Mouse (Mus musculus) lung, postnatal 14 days (tissue): ENCODE data around the gene Bcl9l.

ENCODE experiments used
- DNase-seq: peaks from one replicate; pipeline ENCODE4 v3.0.0; 2021

The Bcl9l gene

DNA sequence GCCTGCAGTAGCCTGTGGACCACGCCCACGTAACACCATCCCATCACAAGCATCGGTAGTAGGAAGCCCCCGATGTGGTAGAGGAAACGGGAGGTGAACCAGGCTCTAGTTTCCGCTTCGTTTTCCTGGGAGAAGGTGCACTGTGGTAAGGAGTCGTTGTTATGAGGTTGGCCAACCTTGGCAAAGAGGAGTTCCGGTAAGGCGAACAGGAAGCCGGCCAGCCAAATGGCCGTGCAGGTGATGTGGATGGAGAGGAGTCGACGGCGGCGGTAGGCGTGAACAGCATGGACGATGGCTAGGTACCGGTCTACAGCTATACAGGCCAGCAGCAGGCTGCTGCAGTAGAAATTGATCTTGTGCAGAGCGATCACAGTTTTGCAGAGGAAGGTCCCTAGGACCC lies 31.0 kb downstream of the Bcl9l start:
- DNase-seq, result no peak

DNA sequence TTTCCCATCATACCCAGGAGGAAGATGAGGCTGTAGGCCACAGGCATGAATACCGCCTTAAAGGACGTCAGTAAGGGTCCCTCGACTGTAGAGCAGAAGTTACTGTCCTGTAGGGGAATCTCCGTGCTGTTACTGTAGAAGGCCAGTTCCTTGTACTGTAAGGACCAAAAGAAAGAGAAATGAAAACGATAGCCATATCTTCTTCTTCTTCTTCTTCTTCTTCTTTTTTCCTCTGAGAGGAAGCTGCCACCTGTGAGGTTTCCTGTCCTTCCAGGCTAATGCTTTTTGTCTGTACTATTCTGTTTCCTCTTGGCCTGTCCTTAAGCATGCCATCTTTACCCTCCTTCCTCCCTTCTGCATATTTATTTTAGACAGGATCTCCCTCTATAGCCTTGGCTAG lies 31.5 kb downstream of the Bcl9l start:
- DNase-seq, result no peak

DNA sequence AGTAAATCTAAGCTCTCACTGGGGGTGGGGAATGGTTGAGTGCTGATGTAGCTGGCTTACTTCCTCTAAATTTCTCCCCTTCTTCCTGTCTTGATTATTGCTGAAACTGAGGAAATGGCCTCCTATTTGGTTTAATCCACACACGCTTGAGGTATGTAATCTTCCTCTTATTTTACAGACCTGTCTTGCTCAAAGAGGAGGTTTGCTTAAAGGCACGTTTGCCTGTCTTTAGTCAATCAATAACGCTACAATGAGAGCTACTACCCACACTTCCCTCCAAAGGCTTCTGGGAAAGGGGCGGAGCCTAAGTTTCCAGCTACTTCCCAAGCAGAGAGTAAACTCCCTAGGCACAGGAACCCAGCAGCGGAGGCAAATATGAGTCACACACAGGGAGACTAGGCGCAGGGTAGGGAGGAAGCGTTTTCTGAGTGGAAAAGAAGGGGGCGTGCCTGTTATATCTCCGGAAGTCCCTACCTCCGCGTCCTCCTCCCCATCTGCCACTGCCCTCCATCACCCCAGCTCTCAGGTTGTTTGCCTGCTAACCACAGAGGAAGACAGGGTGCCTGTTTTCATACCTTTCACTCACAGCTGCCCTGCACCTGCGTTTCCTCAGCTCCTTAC lies 32.6 kb downstream of the Bcl9l start:
- DNase-seq, result peak; percentile 66

DNA sequence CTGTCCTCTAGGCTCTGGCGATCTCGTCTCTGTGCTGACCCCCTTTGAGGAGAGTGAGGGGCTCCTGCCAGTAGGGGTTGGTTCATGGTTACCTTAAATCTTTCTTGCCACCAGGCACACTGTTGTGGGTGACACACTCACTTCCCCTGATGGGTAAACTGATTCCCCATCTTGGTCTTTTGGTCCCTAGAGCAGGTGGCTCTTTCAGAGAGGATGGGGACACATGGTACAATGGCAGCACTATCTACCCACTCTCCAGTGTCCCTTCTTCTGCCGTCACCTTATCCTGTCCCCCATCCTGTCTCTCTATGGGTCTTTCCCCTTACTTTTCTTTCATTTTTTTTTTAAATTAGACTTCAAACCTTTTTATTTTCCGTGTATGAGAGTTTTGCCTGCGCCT lies 33.3 kb downstream of the Bcl9l start:
- DNase-seq, result no peak

DNA sequence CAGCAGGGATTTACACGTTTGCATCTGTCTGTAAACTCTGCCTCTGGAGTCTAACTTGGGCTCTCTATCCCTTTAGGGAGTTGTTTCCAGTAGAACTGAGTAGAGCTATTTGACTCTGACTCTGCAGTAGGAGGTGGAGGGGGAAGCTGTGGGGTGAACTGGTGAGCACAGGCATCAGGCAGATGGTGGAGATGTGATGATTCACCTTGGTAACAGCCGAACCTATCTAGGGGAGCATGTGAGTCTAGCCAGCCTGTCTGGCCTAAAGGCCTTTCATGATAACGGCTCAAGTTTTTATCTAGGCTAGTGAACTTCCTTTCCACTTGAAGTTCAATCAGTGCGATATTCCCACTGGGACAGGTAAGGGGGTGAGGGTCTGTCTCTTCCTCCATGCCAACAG lies 34.7 kb downstream of the Bcl9l start:
- no peak for DNase-seq

DNA sequence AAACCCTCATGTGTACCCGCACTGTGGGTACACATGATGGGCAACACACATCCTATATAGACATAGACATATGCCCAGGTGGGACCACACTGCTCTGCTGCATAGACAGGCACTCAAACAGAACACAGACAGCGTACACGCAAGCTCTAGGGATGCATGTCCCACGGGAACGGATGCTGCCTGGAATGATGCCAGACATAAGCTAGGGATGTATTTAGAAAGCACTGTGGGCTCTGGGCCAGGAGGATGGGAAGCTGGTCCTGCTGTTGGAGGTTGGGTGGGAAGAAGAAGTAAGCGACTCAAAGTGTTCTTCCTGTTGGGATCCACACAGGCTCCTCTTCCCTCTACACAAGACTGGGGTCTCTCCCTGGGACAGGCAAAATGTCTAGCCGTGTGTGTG lies 35.4 kb downstream of the Bcl9l start:
- no peak for DNase-seq

DNA sequence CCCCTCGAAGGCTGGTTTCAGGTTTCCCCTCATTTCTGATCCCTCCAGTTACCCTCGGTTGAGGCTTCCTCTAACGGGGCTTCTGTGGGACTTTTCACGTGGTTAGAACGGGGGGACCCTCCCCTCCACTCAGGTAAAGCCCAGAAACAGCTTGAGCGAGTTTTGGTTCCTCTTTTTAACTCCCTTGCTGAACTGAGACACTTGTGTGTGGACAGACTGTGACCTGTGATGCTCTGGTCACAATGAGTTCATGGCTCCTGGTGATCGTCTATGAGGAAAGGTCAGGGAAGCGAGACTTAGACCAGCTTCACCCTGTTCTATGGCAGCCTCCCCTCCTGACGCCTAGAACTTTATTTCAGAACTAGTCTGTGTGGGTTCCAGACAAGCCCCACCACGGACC lies 39.3 kb downstream of the Bcl9l start:
- DNase-seq, result no peak

DNA sequence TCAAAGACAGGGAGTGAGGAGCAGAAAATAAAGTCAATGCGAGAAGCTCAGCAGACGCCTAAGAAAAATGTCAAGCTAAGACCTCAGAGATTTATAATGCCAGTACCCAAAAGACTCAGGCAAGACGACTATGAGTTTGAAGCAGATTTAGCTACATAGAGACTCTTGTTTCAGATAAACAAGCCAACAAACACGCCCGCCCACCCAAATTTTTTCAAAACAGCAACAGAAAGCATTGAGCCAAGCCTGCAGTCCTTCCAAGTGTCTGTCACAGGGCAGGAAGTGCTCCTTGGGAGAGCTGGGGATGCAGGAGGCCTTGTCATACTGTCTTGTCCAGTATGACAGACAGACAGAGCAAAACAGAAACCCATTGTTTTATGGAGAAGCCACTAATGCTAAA lies 41.1 kb downstream of the Bcl9l start:
- no peak for DNase-seq

DNA sequence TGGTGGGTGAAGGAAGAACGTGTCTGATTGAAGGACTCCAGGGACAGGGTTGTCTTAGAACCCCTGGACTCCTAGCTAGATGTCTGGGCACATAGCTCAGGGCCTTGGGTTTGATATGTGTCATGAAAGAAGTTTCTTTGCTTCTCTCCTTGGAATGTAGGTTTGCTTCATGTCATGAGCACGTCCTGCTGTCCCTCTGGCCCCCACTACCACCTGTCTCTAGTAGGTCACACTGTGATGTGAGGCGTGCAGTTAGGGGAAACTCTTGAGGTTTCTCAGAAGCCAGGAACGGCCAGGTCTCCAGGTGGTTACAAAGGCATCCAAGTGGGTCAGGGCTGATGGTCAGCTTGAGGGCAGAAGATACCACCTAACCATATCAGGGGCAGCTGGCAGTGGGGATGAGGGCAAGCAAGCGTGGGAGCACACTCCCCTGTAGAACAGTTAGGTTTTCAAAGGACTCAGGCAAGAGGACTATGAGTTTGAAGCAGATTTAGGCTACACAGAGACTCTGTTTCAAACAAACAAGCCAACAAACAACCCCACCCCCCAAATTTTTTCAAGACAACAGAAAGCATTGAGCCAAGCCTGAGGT lies 41.7 kb downstream of the Bcl9l start:
- DNase-seq, result no peak

DNA sequence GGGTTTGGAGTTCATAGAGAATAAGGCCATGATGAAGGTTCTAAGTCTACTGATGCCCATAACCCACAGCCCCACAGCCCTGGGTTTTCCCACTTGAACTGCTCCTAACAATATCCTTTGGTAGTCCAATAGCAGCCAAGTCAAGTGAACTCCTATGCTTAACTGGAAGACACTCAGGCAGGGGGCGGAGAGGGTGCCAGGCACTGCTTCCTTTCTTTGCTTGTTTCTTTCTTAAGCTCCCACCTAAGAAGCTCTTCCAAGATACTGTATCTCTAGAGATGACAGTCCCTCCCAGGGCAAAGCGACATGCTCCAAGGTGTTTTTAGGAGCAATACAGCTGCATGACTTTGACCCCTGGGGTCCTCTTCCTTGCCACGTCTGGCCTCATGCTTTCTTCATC lies 42.4 kb downstream of the Bcl9l start:
- no peak for DNase-seq

DNA sequence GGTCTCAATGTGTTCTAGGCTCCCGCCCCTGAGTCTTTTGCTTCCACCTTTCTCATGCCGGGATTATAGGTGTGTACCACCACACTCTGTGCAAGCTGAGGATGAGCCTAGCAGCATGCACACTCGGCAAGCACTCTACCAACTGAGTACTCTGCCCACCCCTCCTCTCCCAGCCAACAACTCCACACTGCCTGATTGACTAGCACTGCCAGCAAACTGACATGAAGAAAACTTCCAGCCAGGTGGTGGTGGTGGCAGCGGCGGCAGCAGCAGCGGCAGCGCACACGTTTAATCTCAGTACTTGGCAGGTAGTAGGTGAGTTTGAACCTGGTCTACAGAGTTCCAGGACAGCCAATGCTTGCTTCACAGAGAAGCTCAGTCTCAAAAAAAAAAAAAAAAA lies 43.0 kb downstream of the Bcl9l start:
- DNase-seq, result no peak

DNA sequence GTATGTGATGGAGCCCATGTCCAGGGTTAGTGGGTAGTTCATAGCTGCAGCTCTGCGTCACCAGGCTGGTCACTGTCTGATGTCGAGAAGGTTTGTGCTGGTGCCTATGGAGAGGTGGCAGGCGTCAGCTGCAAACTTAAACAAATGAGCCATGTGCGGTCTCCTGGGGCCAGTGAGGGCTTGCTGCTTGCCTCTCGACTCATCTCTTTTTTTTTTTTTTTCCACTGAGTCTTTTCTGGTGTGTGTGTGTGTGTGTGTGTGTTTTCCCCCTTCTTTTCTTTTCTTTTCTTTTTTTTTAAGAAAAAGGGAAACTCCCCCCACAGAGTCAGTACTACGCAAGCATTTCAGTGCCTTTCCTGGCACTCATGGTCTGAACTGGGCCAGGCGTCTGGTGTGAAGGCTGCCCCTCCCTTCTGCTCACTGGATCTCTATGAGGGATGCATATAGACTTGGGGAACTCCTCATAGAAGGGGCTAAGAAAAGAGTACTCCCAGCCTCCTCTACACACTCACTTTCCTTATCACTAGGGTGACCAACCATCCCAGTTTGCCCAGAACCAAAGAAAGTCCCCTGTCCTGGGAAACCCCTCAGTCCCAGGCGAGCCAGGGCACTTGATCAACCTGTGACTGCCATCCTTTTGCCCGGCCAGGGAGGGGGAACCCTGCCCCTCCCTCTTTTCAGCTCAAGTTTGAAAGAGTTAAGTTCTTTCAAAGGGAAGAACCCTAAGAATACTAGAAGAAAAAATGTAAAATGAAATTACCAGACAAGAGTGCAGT lies 43.9 kb downstream of the Bcl9l start:
- DNase-seq, result no peak

DNA sequence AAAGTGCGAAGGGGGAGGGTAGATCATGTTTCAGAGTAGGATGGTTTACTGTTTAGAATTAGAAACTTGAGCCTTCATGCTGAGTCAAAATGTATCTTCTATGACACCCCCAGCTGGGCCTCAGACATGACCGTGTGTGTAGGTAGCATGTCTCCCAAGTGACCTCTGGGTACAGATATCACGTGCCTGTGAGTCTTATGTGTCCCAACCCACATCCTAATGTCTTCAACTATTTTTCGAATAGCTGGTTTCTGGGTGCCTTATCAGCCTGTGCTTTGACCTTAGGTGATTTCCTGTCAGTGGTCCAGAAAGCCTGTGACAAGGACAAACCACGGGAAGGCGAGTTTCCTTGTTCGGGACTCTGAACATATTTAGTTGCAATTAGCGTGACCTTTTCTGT lies 45.7 kb downstream of the Bcl9l start:
- no peak for DNase-seq

DNA sequence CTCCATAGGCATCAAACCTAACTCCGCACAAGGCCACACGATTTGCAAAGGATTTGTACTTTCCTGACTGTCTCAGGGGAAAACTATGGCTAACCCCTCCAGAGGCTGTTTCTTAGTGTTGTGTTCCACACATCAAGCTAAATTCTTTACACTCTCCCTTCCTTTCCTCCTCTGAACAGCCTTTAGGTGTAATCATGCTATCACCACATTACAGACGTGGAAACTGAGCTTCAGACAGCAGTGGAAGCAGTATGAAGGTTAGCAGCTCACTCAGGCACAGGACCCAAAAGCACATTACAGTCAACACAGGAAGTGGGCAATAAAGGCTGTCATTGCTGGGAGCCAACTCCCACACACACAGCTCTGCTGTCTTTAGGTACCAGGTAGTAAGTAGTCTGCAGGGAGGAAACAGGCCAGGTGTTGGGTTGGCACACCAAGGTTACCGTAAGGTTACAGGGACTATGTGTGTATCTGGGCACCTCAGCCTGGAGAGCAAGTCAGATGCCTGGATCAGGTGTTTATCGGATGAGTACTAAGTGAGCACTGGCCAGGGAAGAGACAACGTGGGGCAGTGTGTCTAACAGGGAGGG lies 50.5 kb downstream of the Bcl9l start:
- no peak for DNase-seq

DNA sequence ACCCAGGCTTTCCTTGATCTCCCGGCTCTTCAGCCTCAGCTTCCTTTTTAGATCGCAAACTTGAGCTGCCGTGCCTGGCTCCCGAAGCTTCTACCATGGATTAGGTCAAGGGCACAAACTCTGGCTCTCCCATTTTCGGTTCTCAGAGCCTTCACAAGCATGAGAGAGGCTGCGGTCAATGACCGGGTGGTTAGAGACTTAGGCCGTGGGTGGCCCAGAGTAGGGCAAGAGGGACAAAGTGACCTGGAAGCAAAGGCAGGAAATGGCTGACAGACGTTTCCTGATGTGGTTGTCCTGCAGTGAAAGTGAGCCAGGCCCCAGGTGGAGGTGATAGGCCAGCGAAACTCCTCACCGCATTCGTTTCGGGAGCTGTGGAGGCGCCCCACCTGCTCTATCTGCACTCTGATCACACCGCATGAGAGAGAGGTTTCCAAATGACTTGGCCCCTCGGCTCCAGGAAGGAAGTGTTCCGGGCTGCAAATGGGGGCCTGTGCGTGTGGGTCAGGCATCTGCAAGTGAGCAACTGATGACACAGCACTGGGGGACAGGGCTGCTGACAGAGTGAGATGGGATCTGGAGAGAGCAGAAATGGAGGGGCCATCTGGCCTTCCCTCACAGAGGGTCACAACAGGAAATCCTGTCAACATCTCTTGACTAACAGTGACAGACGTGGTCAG lies 55.1 kb downstream of the Bcl9l start:
- no peak for DNase-seq

DNA sequence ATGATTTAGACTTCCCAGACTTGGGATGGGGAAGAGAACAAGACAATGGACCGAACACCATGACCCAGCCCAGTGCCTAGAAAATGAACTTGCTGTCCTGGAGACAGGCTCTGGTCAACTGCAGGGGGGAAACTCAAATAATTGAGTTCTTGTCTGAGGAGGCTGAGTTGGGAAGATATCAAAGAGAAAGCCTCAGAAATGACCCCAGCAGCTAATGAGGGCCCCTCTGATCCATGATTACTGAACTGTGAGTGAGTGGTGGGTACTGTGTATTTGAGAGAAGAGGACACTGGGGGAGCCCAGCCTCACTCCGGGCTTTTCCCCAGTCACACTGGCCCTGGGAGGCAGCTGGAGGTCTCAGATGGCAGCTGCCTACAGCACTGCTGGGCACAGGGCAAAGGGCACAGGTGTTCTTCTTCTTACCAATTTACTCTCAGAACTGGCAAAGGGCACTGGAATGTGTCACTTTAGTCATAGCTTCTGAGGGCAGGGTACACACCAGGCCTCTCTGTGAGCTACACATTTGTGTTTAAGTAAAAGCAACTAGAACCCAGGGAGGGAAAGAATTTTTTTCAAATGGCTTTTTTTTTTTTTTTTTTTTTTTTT lies 57.3 kb downstream of the Bcl9l start:
- no peak for DNase-seq

DNA sequence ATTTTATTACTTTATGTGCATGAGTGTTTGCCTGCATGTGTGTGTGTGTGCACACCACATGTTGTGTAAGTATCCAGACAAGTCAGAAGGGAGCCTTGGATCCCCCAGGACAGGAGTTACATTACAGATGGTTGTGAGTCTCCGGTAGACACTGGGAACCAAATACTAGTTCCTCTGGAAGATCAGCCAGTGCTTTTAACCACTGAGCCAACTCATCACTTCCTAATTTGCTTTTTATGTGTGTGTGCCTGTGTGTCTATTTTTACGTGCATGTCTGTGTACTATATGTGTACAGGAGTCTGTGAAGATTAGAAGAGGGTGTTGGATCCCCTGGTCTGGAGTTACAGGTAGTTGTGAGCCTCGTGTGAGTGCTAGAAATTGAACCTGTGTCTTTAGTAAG lies 58.1 kb downstream of the Bcl9l start:
- DNase-seq, result no peak

DNA sequence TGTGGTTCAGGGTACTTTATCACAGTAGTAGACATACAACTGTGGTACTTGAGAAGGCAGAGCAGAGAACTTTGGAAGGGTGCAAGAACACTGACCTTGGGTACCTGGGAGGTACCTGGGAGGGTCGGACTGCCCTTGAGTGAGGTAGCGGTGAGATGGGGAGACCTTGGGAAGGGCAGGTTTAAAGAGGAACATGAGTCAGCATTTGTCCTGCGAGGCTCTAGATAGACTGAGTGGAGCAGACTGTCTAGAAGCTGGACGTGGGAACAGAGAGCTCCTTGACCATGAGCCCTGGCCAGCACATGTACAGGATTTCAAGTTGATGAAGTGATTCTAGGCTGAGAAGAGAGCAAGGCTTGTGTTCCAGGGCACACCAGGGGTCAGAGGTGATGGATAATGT lies 59.7 kb downstream of the Bcl9l start:
- DNase-seq, result no peak

DNA sequence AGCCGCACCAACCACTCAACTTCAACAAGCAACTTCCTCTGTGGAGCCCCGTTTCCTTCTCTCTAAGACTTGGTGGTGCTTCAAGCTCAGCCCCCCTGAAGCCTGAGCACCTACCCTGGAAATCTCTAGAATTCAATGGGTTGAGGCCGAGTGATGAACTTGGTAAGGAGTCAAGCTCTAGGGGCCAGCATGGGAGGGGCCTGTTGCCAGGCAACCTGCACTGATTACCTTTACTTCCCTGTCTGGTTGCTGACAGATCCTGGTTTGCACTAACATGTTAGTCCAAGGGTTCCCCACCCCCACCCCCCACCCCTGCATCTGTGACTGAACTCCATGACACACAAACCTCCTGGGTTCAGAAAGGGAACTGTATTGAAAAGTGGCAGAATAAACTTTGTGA lies 62.4 kb downstream of the Bcl9l start:
- DNase-seq, result no peak

DNA sequence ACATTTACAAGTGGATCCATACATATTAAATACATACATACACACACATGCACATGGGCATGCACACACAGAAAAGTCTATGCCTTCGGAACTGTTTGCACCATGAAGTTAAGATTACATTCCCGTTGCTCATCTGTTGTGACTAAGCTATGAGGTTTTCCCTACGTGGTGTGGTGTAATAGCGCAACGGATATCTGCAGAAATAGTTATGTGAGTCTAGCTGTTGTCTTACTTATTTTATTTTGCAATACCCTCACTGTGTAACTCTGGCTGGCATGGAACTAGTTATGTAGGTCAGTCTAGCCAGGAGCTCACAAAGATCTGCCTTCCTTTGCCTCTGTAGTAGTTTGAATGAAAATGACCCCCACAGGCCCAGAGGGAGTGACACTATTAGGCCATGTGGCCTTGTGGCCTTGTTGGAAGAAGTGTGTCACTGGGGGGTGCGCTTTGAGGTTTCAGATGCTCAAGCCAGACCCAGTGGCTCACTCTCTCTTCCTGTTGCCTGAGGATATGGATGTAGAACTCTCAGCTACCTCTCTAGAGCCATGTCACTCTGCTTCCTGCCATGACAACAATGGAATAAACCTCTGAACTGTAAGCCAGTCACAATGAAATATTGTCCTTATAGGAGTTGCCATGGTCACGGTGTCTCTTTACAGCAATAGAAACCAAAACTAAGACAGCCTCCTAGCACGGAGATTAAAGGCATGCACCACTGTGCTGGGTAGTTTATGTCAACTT lies 66.0 kb downstream of the Bcl9l start:
- no peak for DNase-seq

DNA sequence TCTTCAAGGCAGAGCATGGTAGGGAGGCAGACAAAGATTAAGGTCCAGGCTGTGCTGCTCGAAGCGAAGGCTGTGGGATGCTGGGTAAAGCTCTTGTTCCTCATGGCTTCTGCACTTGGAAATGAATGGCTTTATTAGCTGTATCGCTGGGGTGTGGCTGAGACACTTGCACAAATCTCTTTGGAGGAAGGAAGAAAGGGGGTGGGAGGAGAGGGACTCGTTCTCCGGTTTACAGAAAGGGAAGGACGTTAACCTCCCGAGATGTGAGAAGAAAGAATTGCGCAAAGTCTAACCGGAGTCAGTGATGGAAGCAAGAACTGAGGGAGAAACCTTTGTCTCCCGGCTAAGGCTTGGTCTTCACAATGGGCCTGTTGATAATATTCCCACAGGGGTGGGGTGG lies 68.5 kb downstream of the Bcl9l start:
- DNase-seq, result no peak

DNA sequence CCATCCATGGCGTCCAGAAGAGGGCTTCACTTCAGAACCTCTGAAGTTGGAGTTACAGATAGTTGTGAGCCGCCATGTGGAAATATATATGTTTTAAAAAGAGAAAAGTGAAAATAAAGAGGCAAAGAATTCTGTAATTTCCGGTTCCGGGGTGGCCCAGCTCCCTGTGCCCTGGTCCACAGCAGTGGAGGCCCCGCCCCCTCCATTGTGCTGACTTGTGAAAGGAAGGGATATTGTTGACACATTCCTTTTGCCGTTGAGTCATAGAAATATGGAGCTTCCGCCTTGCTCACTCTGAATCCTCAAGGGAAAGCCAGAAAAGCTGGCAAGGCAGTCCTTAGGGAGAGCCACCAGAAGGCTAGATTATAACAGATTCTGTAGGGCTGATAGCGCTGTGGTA lies 69.5 kb downstream of the Bcl9l start:
- DNase-seq, result peak; percentile 69
